Mouse (Mus musculus): Measurements from ENCODE around the gene Rhebl1. TPM values are rescaled to one million over a fixed set of nuclear protein-coding genes. Genes with fewer than 3 reads are reported as not detected.

The Rhebl1 gene
- total and polyA plus RNA-seq, 3 experiments, result 10.1 to 16.6 TPM; not detected in 1

GRCm38 (mm10) chr15:98934217-98934839 is 40.0 kb upstream of the Rhebl1 start, which contains the start of gene Tuba1b (continued):
- TF ChIP-seq MAFK (IDR thresholded peaks at IDR 0.05; ENCODE audit: borderline replicate concordance, low read depth, low read length), result no peak
- no peak for TF ChIP-seq ZC3H11A (IDR thresholded peaks at IDR 0.05; ENCODE audit: low read depth, low read length)
- no peak for TF ChIP-seq CHD1 (IDR thresholded peaks at IDR 0.05; ENCODE audit: low read depth, low read length)

GRCm38 (mm10) chr15:98933833-98934216 is 39.5 kb upstream of the Rhebl1 start:
- Histone ChIP-seq H3K36me3 (ENCODE audit: control insufficient read depth in 1 of 2, insufficient read depth in 2 of 2, low read length in 2 of 2) (peaks cover 2 to 12% of the 10 kb centered on the region in 2 experiments; a peak in 3 of 4 replicates), H3K4me1 (ENCODE audit: control insufficient read depth in 1 of 2, insufficient read depth in 2 of 2, low read length in 2 of 2) (peaks cover 5 to 7% of the 10 kb centered on the region in 2 experiments; a peak in 3 of 4 replicates), H3K79me2 (ENCODE audit: control insufficient read depth, insufficient read depth, low read length, poor library complexity) (peaks cover 21% of the 10 kb centered on the region), H3K27ac (ENCODE audit: control insufficient read depth, low read depth, low read length) (peak overlapping the region; percentile 93), H3K9me3 (replicated peaks; ENCODE audit: insufficient read depth, low read length) (no peaks in the 10 kb centered on the region), H3K4me3 (ENCODE audit: control insufficient read depth in 1 of 2, insufficient read depth in 1 of 2, low read depth in 2 of 2, low read length in 2 of 2) (peak overlapping the region; percentile 61 to 83), H3K9ac (ENCODE audit: control insufficient read depth, low read depth, low read length, poor library complexity, severe bottlenecking) (peak overlapping the region; percentile 86), H3K27me3 (ENCODE audit: control insufficient read depth in 1 of 2, insufficient read depth in 2 of 2, low read length in 2 of 2) (no peaks in the 10 kb centered on the region)
- peak; percentile 65; the same call in 1 of the 2 replicates for TF ChIP-seq MAX (IDR thresholded peaks at IDR 0.05; ENCODE audit: low read length)
- no peak for TF ChIP-seq GABPA (IDR thresholded peaks at IDR 0.05; ENCODE audit: low read depth, low read length)
- TF ChIP-seq TCF12 (IDR thresholded peaks at IDR 0.05; ENCODE audit: low read depth, low read length), result 0 out of 2 replicates have a peak, but pooled peaks have one; percentile 3
- TF ChIP-seq EP300 (IDR thresholded peaks at IDR 0.05; ENCODE audit: low read depth in 1 of 2, low read length in 2 of 2), result peak in 1 of 2 experiments; percentile 49; a peak in 2 of 4 replicates
- TF ChIP-seq POLR2AphosphoS2 (IDR thresholded peaks at IDR 0.05; ENCODE audit: low read length), result 0 out of 2 replicates have a peak, but pooled peaks have one; percentile 34
- TF ChIP-seq POLR2A (IDR thresholded peaks at IDR 0.05; ENCODE audit: control insufficient read depth in 1 of 2, insufficient read depth in 1 of 2, low read depth in 1 of 2, low read length in 2 of 2, poor library complexity in 1 of 2), result peak in 1 of 2 experiments; percentile 56; a peak in 2 of 4 replicates
- peak; percentile 53 for TF ChIP-seq KAT2A (conservative IDR thresholded peaks at IDR 0.05; ENCODE audit: low read depth, low read length)
- no peak for TF ChIP-seq GATA1 (IDR thresholded peaks at IDR 0.05; ENCODE audit: low read depth, low read length)
- TF ChIP-seq BHLHE40 (IDR thresholded peaks at IDR 0.05; ENCODE audit: borderline replicate concordance, low read depth, low read length), result no peak; the same call in 1 of the 2 replicates
- TF ChIP-seq HCFC1 (IDR thresholded peaks at IDR 0.05; ENCODE audit: low read depth, low read length), result peak; percentile 71
- TF ChIP-seq MYC (IDR thresholded peaks at IDR 0.05; ENCODE audit: low read depth, low read length), result peak; percentile 66; the same call in 1 of the 2 replicates
- peak; percentile 99 for TF ChIP-seq E2F4 (IDR thresholded peaks at IDR 0.05; ENCODE audit: borderline replicate concordance, low read depth, low read length)
- no peak for TF ChIP-seq USF2 (IDR thresholded peaks at IDR 0.05; ENCODE audit: borderline replicate concordance in 1 of 2, insufficient read depth in 1 of 2, low read depth in 1 of 2, low read length in 2 of 2)
- peak; percentile 97 for TF ChIP-seq NRF1 (IDR thresholded peaks at IDR 0.05; ENCODE audit: insufficient read depth, low read depth, low read length, poor library complexity, severe bottlenecking)
- peak; percentile 99 for DNase-seq (ENCODE audit: low read depth, low spot score)
